12 mouse cellular contexts compared by ENCODE assay signal in the genomic region with DNA sequence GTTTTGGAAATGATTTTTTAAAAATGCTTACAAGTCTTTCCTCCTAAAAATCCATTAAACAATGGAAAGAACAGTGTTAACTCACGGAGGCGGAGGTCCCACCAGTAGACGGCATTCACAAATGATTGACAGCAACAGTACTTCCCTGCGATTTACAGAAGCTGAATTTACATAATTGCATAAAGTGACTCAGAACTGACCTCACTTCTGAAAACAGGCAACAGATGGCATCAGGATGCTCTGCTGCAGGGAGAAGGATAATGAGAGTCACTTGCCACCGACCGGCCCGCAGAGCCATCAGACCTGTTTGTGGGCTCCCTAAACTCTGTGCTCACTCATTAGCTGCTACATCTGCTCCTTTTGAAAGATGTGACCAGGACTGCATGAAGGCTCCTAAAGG. TPM values are rescaled to one million over a fixed set of nuclear protein-coding genes. Genes with fewer than 3 reads are reported as not detected.
DNase-seq lines count a peak whose midpoint lies in the region; ATAC-seq lines count a peak whose summit lies in the region.
"Had no signal": no experiment of that assay in that cellular context is flagged by ENCODE, and none has a peak within 500 bp of the region (broad histone marks: within the 10 kb centered on the region; RNA-seq: fewer than 3 reads in every experiment).

No protein-coding gene starts in this region.

- no peaks in the 10 kb centered on the region for H3K4me1 ChIP-seq in forebrain, embryonic 14.5 days (ENCODE audit: control insufficient read depth, insufficient read depth, low read length)
- H3K4me1 ChIP-seq in liver, embryonic 11.5 days (replicated peaks; ENCODE audit: control insufficient read depth, insufficient read depth, low read length): 0 out of 2 replicates have a peak, but pooled peaks cover 3% of the 10 kb centered on the region

- DNase-seq in frontal cortex, postnatal 14 days (ENCODE audit: low spot score in 2 of 2): no peak
- DNase-seq in 3T3-L1 (ENCODE audit: low read depth, low spot score): peak; percentile 29
- peak; percentile 44 for DNase-seq in cerebellum, adult 11-12 months
- peak; percentile 52 for DNase-seq in forebrain, embryonic 14.5 days (ENCODE audit: low spot score)
- no peak for DNase-seq in liver, embryonic 11.5 days (ENCODE audit: low spot score)
- DNase-seq in neural tube, embryonic 10.5 days (ENCODE audit: extremely low spot score, low spot score): no peak
- DNase-seq in lung, adult 18-20 months: no peak
- DNase-seq: adrenal gland, postnatal 36 days; kidney, adult 9 months had no signal

- no peak overlapping the region for H3K27ac ChIP-seq in forebrain, embryonic 14.5 days (ENCODE audit: low read depth, low read length)
- H3K27ac ChIP-seq in liver, embryonic 11.5 days (ENCODE audit: low read depth, low read length): no peak overlapping the region

- peak; percentile 51 for ATAC-seq in frontal cortex, adult (ENCODE audit: low TSS enrichment)
- ATAC-seq in forebrain, embryonic 14.5 days: peak; percentile 77
- no peak for ATAC-seq in liver, embryonic 11.5 days (replicated peaks; ENCODE audit: low FRiP score)

- H3K36me3 ChIP-seq in forebrain, embryonic 14.5 days (ENCODE audit: control insufficient read depth, insufficient read depth, low read length): no peaks in the 10 kb centered on the region
- no peaks in the 10 kb centered on the region for H3K36me3 ChIP-seq in liver, embryonic 11.5 days (ENCODE audit: control insufficient read depth, insufficient read depth, low read length)

- no peaks in the 10 kb centered on the region for H3K9me3 ChIP-seq in forebrain, embryonic 14.5 days (replicated peaks; ENCODE audit: control insufficient read depth, low read length)
- no peaks in the 10 kb centered on the region for H3K9me3 ChIP-seq in liver, embryonic 11.5 days (ENCODE audit: control insufficient read depth, low read length)

- no peak overlapping the region for H3K4me3 ChIP-seq in forebrain, embryonic 14.5 days (ENCODE audit: low read depth, low read length)
- H3K4me3 ChIP-seq in liver, embryonic 11.5 days (ENCODE audit: low read depth, low read length): no peak overlapping the region

- H3K9ac ChIP-seq in forebrain, embryonic 14.5 days (ENCODE audit: low read length): no peak overlapping the region
- no peak overlapping the region for H3K9ac ChIP-seq in liver, embryonic 11.5 days (ENCODE audit: low read depth, low read length)

- no peaks in the 10 kb centered on the region for H3K27me3 ChIP-seq in forebrain, embryonic 14.5 days (replicated peaks; ENCODE audit: control insufficient read depth, insufficient read depth, low read length)
- no peaks in the 10 kb centered on the region for H3K27me3 ChIP-seq in liver, embryonic 11.5 days (replicated peaks; ENCODE audit: control insufficient read depth, insufficient read depth, low read length)

- no peak overlapping the region for H3K4me2 ChIP-seq in forebrain, embryonic 14.5 days (ENCODE audit: low read length)
- H3K4me2 ChIP-seq in liver, embryonic 11.5 days: no peak overlapping the region

- 35% methylated on average over 7 of the region's 7 CpGs for WGBS in forebrain, embryonic 14.5 days
- WGBS in liver, embryonic 11.5 days: 74% methylated on average over 7 of the region's 7 CpGs

RNA-seq across cellular contexts. Expression of a gene that starts 22.4 kb away (rescaled TPM):
- polyA plus RNA-seq in forebrain, embryonic 14.5 days (2014; fragmentation: Nextera tagmentation; extraction: Ambion mirVana): not detected in 2 replicates
- not detected in 2 replicates for polyA plus RNA-seq in liver, embryonic 11.5 days (2014; fragmentation: Nextera tagmentation; extraction: Ambion mirVana)
- polyA plus RNA-seq: lung, embryonic 16.5 days; stomach, embryonic 16.5 days had no signal

Comparison
In these comparisons a context has a peak if more than half of its experiments do, and no peak if none do; other contexts are left out.
1. DNase-seq: peak in 3T3-L1 (single experiment), cerebellum, adult 11-12 months (single experiment) and forebrain, embryonic 14.5 days (single experiment); none in frontal cortex, postnatal 14 days (0 of 2), liver, embryonic 11.5 days (single experiment), neural tube, embryonic 10.5 days (single experiment) and lung, adult 18-20 months (0 of 2).